Mouse (Mus musculus) ES-Bruce4 (cell line): ENCODE data around the gene Baz2b.

Source experiments
- CTCF ChIP-seq: IDR thresholded peaks from one replicate; pipeline ENCODE4 v1.8.1; 2011; ENCODE audit warnings: low read depth, low read length
- POLR2A ChIP-seq: IDR thresholded peaks from one replicate; pipeline ENCODE4 v1.8.1; 2011; ENCODE audit warnings: low read length; ENCODE audit not compliant: insufficient read depth

GRCm38 (mm10) chr2:59960495-59960772, 249.2 kb downstream of the Baz2b start:
- TF ChIP-seq POLR2A: no peak
- no peak for TF ChIP-seq CTCF
